Mouse (Mus musculus): ENCODE data around the gene Coro7. TPM values are rescaled to one million over a fixed set of nuclear protein-coding genes. Genes with fewer than 3 reads are reported as not detected.
A peak's percentile ranks its signal among the peaks of the same experiment; 100 is the strongest.

Coro7 gene
- polyA plus RNA-seq, 1 experiment from 2014 or later = 24.3 TPM

DNA sequence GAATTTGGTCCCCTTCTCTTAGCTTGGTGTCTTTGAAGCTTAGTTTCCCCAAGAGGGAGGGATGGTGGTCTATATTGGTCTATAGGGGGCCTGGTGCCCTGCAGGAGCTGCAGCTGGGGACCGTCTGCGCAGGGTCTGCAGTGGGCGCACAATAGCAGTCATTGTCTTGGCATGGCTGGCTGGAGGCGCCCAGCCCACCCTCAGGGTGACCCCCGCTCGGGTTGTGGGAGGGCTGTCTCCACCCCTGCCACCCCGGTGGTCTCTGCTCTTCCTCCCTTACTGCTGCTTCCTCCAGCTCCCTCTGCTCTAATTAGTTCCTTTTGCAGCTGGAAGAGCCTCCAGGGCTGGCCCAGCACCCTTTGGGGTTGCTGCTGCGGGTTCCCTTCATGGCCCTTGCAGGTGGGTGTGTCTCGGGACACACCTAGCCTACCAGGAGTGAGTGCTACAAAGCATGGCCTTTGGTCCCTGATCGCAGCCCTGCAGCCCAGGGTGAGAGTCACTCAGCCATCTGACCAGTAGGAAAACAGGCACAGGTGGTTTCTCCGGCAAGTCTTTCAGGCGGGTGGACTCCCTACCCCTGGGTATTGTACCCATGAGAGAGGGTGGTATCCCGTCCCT is 74.0 kb downstream of the Coro7 start:
- peaks cover 19% of the 10 kb centered on the region for H3K36me3 ChIP-seq
- peaks cover 75% of the 10 kb centered on the region for H3K4me1 ChIP-seq
- peak overlapping the region; percentile 40; the same call in 1 of the 2 replicates for H3K27ac ChIP-seq
- H3K9ac ChIP-seq = peak overlapping the region; percentile 10
- no peak overlapping the region for H3K4me3 ChIP-seq
- no peaks in the 10 kb centered on the region for H3K9me3 ChIP-seq (replicated peaks)
- peak overlapping the region; percentile 4; the same call in 1 of the 2 replicates for H3K4me2 ChIP-seq (replicated peaks)
- no peaks in the 10 kb centered on the region for H3K27me3 ChIP-seq
- ATAC-seq (ENCODE audit: low FRiP score) = no peak; the same call in 1 of the 2 replicates
- 50% methylated on average over 13 of the region's 13 CpGs for WGBS

- H3K27ac ChIP-seq = peak overlapping the region; percentile 67; the same call in 1 of the 2 replicates
- 71% methylated on average over 11 of the region's 11 CpGs for WGBS
- H3K27me3 ChIP-seq = no peaks in the 10 kb centered on the region
- no peaks in the 10 kb centered on the region for H3K9me3 ChIP-seq (replicated peaks)
- no peak for ATAC-seq (ENCODE audit: low FRiP score)
- H3K36me3 ChIP-seq = peaks cover 8% of the 10 kb centered on the region; the same call in 1 of the 2 replicates
- no peak overlapping the region for H3K4me2 ChIP-seq (replicated peaks)
- H3K4me1 ChIP-seq = peaks cover 87% of the 10 kb centered on the region
- H3K4me3 ChIP-seq = no peak overlapping the region
- no peak overlapping the region for H3K9ac ChIP-seq
Observed at GRCm38 (mm10) chr16:4604293-4604837, 75.2 kb downstream of the Coro7 start.

DNA sequence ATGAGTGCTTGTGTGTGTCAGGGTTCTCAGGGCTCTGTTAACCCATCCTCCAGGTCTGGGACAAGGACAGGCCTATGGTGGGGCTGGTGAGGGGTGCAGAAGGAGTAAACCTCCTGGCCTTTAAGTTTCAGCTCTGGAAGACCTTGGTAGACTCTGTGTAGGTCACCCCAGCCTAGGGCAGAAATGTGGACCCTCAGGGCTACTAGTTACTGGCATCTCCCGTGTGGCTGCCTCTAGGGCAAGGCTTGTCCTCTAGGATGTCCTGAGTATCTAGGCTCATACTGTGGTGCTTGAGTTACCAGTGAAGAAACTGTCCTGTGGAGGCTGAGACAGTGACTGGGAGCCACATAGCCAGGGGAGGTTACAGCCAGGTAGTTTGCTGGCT is 76.1 kb downstream of the Coro7 start:
- Histone ChIP-seq H3K27ac (peak overlapping the region; percentile 67), H3K9ac (peak overlapping the region; percentile 43), H3K27me3 (no peaks in the 10 kb centered on the region), H3K4me3 (no peak overlapping the region), H3K4me2 (replicated peaks) (peak overlapping the region; percentile 3; the same call in 1 of the 2 replicates), H3K4me1 (peaks cover 96% of the 10 kb centered on the region), H3K9me3 (replicated peaks) (no peaks in the 10 kb centered on the region), H3K36me3 (peaks cover 1% of the 10 kb centered on the region; the same call in 1 of the 2 replicates)
- 71% methylated on average over 1 of the region's 1 CpGs for WGBS
- ATAC-seq (ENCODE audit: low FRiP score) = no peak

- Histone ChIP-seq H3K27me3 (no peaks in the 10 kb centered on the region), H3K36me3 (no peaks in the 10 kb centered on the region), H3K27ac (peak overlapping the region; percentile 67), H3K9me3 (replicated peaks) (no peaks in the 10 kb centered on the region), H3K9ac (peak overlapping the region; percentile 43; the same call in 1 of the 2 replicates), H3K4me1 (peaks cover 99% of the 10 kb centered on the region), H3K4me2 (replicated peaks) (peak overlapping the region; percentile 3; the same call in 1 of the 2 replicates), H3K4me3 (no peak overlapping the region)
- 39% methylated on average over 7 of the region's 7 CpGs for WGBS
- ATAC-seq (ENCODE audit: low FRiP score) = no peak
Observed at GRCm38 (mm10) chr16:4602766-4603452, 76.7 kb downstream of the Coro7 start.

DNA sequence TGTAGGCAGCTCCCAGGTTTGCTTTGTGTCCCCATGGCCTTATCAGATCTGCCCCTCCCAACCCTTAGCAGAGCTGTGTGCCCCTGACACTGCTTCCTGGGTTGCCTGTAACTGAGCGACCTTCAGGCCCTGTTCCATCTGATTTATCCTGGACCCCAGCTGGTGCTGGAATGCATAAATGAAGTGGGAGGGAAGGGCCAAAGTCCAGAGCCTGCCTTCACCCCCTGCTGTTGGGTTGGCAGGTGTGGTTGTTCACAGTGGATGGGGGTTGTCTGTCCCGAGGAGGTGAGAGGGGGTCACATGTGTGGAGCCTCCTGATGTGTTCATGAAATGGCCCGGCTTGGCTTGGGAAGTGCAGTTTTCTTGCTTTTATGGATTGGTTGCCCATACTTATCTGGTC is 77.4 kb downstream of the Coro7 start:
- 0 out of 2 replicates have a peak overlapping the region, but pooled peaks have one; percentile 24 for H3K9ac ChIP-seq
- no peaks in the 10 kb centered on the region for H3K36me3 ChIP-seq
- no peaks in the 10 kb centered on the region for H3K9me3 ChIP-seq (replicated peaks)
- H3K4me3 ChIP-seq = no peak overlapping the region
- H3K27me3 ChIP-seq = no peaks in the 10 kb centered on the region
- peaks cover 99% of the 10 kb centered on the region for H3K4me1 ChIP-seq
- no peak for ATAC-seq (ENCODE audit: low FRiP score)
- WGBS = 19% methylated on average over 3 of the region's 3 CpGs
- peak overlapping the region; percentile 67 for H3K27ac ChIP-seq
- H3K4me2 ChIP-seq (replicated peaks) = no peak overlapping the region; the same call in 1 of the 2 replicates

- Histone ChIP-seq H3K4me2 (replicated peaks) (no peak overlapping the region), H3K9ac (no peak overlapping the region), H3K4me1 (peaks cover 99% of the 10 kb centered on the region), H3K36me3 (no peaks in the 10 kb centered on the region), H3K9me3 (replicated peaks) (no peaks in the 10 kb centered on the region), H3K27me3 (no peaks in the 10 kb centered on the region), H3K4me3 (no peak overlapping the region), H3K27ac (no peak overlapping the region)
- 80% methylated on average over 9 of the region's 9 CpGs for WGBS
- no peak for ATAC-seq (ENCODE audit: low FRiP score)
Observed at GRCm38 (mm10) chr16:4600701-4601310, 78.8 kb downstream of the Coro7 start.

GRCm38 (mm10) chr16:4599616-4600015 is 80.0 kb downstream of the Coro7 start:
- H3K4me3 ChIP-seq = no peak overlapping the region
- H3K27ac ChIP-seq = 0 out of 2 replicates have a peak overlapping the region, but pooled peaks have one; percentile 62
- no peak overlapping the region for H3K9ac ChIP-seq
- H3K4me2 ChIP-seq (replicated peaks) = peak overlapping the region; percentile 33; the same call in 1 of the 2 replicates
- no peaks in the 10 kb centered on the region for H3K9me3 ChIP-seq (replicated peaks)
- no peak for ATAC-seq (ENCODE audit: low FRiP score)
- no peaks in the 10 kb centered on the region for H3K27me3 ChIP-seq
- no peaks in the 10 kb centered on the region for H3K36me3 ChIP-seq
- WGBS = 77% methylated on average over 3 of the region's 3 CpGs
- peaks cover 94% of the 10 kb centered on the region for H3K4me1 ChIP-seq

DNA sequence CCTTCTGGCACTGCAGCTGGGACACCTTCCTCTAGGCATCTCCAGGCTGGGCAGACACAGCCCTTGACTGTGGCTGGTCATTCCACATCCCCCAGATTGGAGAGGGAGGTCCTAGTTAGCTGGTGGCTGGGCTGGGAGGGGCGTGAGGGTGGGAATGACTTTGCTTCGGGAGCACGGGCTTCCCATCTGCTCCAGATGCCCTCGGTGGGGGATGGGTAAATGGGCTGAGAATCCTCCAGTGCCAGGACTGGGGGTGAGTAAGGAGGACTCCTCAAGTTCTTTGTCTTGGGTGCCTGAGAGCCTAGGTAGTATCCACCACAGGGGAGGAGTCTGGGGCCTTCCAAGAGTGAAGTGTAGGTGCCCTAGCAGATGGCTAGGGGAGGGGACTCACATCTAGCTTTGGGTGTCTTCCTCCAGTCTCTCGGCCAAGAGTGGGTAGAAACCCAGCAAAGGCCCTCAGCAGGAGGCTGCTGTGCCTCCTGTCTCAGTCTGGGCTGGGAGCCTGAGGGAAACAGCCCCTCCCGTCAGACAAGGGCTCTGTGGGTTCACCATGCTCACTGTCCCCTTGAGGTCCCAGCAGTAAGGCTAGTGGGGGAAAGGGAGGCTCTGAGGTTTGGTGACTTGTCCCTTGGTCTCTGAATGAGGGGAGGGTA is 80.6 kb downstream of the Coro7 start:
- Histone ChIP-seq H3K4me2 (replicated peaks) (peak overlapping the region; percentile 33), H3K36me3 (no peaks in the 10 kb centered on the region), H3K9me3 (replicated peaks) (no peaks in the 10 kb centered on the region), H3K9ac (no peak overlapping the region), H3K27me3 (no peaks in the 10 kb centered on the region), H3K4me1 (peaks cover 89% of the 10 kb centered on the region), H3K4me3 (no peak overlapping the region; the same call in 1 of the 2 replicates), H3K27ac (peak overlapping the region; percentile 62)
- WGBS = 17% methylated on average over 6 of the region's 6 CpGs
- no peak for ATAC-seq (ENCODE audit: low FRiP score)

DNA sequence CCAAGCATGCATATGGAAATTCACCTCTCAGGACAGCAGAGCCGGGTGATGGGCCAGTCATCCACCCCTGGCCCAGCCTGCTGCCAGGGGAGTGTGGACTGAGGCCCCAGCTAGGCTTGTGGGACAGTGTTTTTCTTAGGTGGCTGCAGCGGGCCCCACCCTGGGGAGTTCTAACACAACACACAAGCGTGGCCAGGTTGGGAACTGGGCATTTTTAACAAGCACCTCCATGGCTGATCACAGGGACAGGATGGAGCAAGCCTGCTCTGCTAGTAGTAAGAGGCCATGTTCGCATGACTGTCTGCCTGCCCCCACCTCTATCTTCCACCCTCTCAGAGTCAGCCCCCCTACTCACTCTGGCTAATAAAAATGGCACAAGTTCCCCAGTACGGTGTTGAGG is 81.5 kb downstream of the Coro7 start:
- WGBS = 53% methylated on average over 5 of the region's 5 CpGs
- Histone ChIP-seq H3K27ac (peak overlapping the region; percentile 62), H3K27me3 (no peaks in the 10 kb centered on the region), H3K36me3 (no peaks in the 10 kb centered on the region), H3K4me2 (replicated peaks) (peak overlapping the region; percentile 23), H3K9ac (0 out of 2 replicates have a peak overlapping the region, but pooled peaks have one; percentile 23), H3K4me1 (peaks cover 87% of the 10 kb centered on the region), H3K4me3 (no peak overlapping the region; the same call in 1 of the 2 replicates), H3K9me3 (replicated peaks) (no peaks in the 10 kb centered on the region)
- no peak for ATAC-seq (ENCODE audit: low FRiP score)

- Histone ChIP-seq H3K4me1 (peaks cover 87% of the 10 kb centered on the region), H3K36me3 (no peaks in the 10 kb centered on the region), H3K9me3 (replicated peaks) (no peaks in the 10 kb centered on the region), H3K4me2 (replicated peaks) (peak overlapping the region; percentile 99), H3K27me3 (no peaks in the 10 kb centered on the region), H3K9ac (peak overlapping the region; percentile 2; the same call in 1 of the 2 replicates), H3K27ac (peak overlapping the region; percentile 94), H3K4me3 (peak overlapping the region; percentile 68)
- 53% methylated on average over 7 of the region's 7 CpGs for WGBS
- no peak for ATAC-seq (ENCODE audit: low FRiP score)
Observed at GRCm38 (mm10) chr16:4597296-4597695, 82.3 kb downstream of the Coro7 start.

- Histone ChIP-seq H3K4me1 (peaks cover 83% of the 10 kb centered on the region), H3K36me3 (no peaks in the 10 kb centered on the region), H3K4me3 (peak overlapping the region; percentile 68), H3K9ac (peak overlapping the region; percentile 92), H3K4me2 (replicated peaks) (peak overlapping the region; percentile 99), H3K9me3 (replicated peaks) (no peaks in the 10 kb centered on the region), H3K27me3 (no peaks in the 10 kb centered on the region), H3K27ac (peak overlapping the region; percentile 94)
- WGBS = 28% methylated on average over 2 of the region's 2 CpGs
- no peak for ATAC-seq (ENCODE audit: low FRiP score)
Observed at GRCm38 (mm10) chr16:4596836-4597235, 82.7 kb downstream of the Coro7 start.
